ENCODE assay signal across 25 mouse cellular contexts in genomic region chr5:24385887-24386550, GRCm38 (mm10). TPM values are rescaled to one million over a fixed set of nuclear protein-coding genes. Genes with fewer than 3 reads are reported as not detected.
"Had no signal": no experiment of that assay in that cellular context is flagged by ENCODE, and none has a peak within 500 bp of the region (broad histone marks: within the 10 kb centered on the region; RNA-seq: fewer than 3 reads in every experiment).

No protein-coding gene starts in this region.

- H3K9me3 ChIP-seq: liver, embryonic 13.5 days; neural tube, embryonic 12.5 days; stomach, embryonic 15.5 days had no signal

- H3K4me2 ChIP-seq: liver, embryonic 13.5 days; midbrain, embryonic 11.5 days had no signal

- H3K36me3 ChIP-seq: liver, embryonic 13.5 days; neural tube, embryonic 12.5 days; stomach, embryonic 15.5 days had no signal

- H3K4me3 ChIP-seq: layer of hippocampus, adult 2 months; left cerebral cortex, adult 2 months; liver, embryonic 13.5 days; neural tube, embryonic 12.5 days; stomach, embryonic 15.5 days had no signal

- H3K9ac ChIP-seq: liver, embryonic 13.5 days; neural tube, embryonic 12.5 days; stomach, embryonic 15.5 days had no signal

- DNase-seq: kidney, postnatal 25 days; layer of hippocampus, postnatal 36 days; liver, embryonic 13.5 days; lung, adult 2 months; lung, postnatal 14 days; lung, postnatal 4 days; midbrain, embryonic 14.5 days; retina, postnatal 1 day; right cerebral cortex, postnatal 25 days; spleen, adult 18-20 months; thymus, postnatal 25 days had no signal

- H3K27ac ChIP-seq: kidney, postnatal 0 days; left cerebral cortex, adult 2 months; liver, embryonic 13.5 days; neural tube, embryonic 12.5 days; stomach, embryonic 15.5 days had no signal

RNA-seq across cellular contexts. Expression of gene Atg9b, which starts 5.9 kb away (rescaled TPM):
- total RNA-seq: neutrophil, adult 5-6 weeks had no signal

RNA-seq across cellular contexts. Expression of gene Nos3, which starts 21.4 kb away (rescaled TPM):
- total RNA-seq: megakaryocyte progenitor cell, adult 5-6 weeks; neutrophil, adult 5-6 weeks had no signal

RNA-seq across cellular contexts. Expression of gene Asic3, which starts 27.2 kb away (rescaled TPM):
- total RNA-seq: layer of hippocampus, postnatal 10 days; left cerebral cortex, postnatal 36 days; liver, adult 2 months; megakaryocyte-erythroid progenitor cell, adult 5-6 weeks had no signal
- polyA plus RNA-seq: liver, embryonic 13.5 days; liver, embryonic 16.5 days; lung, embryonic 16.5 days; midbrain, embryonic 14.5 days had no signal

RNA-seq across cellular contexts. Expression of gene Kcnh2, which starts 34.6 kb away (rescaled TPM):
- total RNA-seq: liver, adult 2 months had no signal
- polyA plus RNA-seq: liver, adult 2 months had no signal
